Mouse (Mus musculus): ENCODE results near the gene Desi1.

DNA sequence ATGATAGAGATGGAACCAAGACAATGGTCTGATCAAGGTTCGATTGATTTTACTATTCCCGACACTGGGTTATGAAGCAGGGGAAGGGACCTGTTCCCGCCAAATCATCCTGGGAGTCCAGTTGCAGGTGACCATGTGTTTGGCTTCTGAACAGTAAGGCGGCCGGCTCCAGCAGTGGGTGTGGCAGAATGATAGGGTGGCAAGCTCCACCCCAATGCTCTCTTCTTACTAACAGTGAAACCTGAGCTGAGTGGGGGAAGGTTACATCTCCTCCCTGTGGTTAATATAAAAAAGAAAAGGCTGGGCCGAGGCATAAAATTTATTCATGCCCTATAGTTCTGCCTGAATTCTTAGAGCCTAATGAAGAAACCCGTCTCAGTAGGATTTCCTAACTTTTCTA lies 64.5 kb downstream of the Desi1 start:
- TF ChIP-seq GATA1 (IDR thresholded peaks at IDR 0.05; ENCODE audit: low read length) (no peak), TAL1 (IDR thresholded peaks at IDR 0.05; ENCODE audit: low read length) (no peak)
